Mouse (Mus musculus) adrenal gland, adult 18-20 months (tissue): ENCODE measurements around the gene Vmn1r66. TPM values are rescaled to one million over a fixed set of nuclear protein-coding genes. Genes with fewer than 3 reads are reported as not detected.
"Not testable (repeated sequence)": the region's sequence is repeated elsewhere in the genome, so short reads cannot be mapped to it uniquely, and the experiment has no call there.

Source experiments
- DNase-seq, 2 experiments: peaks; one replicate each; pipeline ENCODE4 v3.0.0; 2021 to 2022; ENCODE audit warnings: low spot score in 2 of 2
- long read RNA-seq, 2 experiments: library from polyadenylated mRNA; stranded (forward); transcript quantifications; one replicate each; pipeline ENCODE4 v2.0.0; 2021
- total RNA-seq, 2 experiments: library from RNA; stranded (reverse); gene quantifications; 1 replicate in 1 of 2; 2 replicates in 1 of 2; pipeline ENCODE4 v1.2.3; 2021

Gene Vmn1r66
- not detected for total RNA-seq
- long read RNA-seq, experiment 1: 0 reads
- long read RNA-seq, experiment 2: 0 reads

DNA sequence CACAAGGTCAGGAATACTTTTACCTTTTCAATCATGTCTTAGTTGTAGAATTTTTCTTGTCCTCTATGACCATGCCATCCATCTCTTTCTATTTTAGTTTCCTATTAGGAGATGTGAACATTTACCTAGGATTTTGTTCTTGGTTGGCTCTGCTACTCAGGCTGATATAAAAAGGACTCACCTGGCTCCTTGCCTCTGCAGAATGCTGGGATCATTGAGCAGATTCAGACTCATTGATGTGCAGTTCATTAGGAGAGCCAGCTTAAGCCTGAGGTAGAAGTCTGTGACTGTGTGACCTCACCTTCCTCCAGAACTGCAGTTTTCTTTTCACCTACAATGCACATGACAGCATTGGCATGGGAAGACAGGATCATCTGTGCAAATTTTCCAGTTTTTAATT, at the start of gene Vmn1r66:
Vmn1r66 (minus strand) TSS at position 101 of the 400 bp plus-strand sequence.
- no peak for DNase-seq

GRCm38 (mm10) chr7:10325462-10325861, 47.7 kb upstream of the Vmn1r66 start:
- not testable (repeated sequence) for DNase-seq

GRCm38 (mm10) chr7:10252075-10252474, 25.7 kb downstream of the Vmn1r66 start:
- no peak for DNase-seq

DNA sequence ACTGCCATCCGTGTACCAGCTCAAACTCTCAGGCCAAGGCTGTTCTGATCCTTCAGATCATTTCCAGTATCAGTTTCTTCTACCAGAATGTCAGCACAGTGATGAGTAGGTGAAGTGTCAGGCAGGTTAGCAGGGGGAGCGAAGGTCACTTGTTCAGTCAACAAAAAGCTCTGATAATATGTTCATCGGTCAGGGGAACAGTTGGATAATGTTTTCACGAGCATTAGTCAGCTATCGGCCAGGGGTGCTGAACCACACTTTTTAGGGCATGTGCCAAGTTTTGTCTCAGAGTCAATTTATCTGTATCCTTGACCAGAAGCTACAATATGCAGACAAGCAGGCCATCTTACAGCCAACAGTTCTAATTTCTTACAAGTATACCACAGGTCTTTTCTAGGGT, 28.7 kb downstream of the Vmn1r66 start:
- no peak for DNase-seq

Other genes starting within 250 kb of the Vmn1r66 start
- not detected for gene Vmn2r50, start 224.7 kb downstream of the Vmn1r66 start, total RNA-seq
- gene Vmn2r51, start 172.3 kb downstream of the Vmn1r66 start, total RNA-seq: not detected
- not detected for gene Vmn2r52, start 101.4 kb downstream of the Vmn1r66 start, total RNA-seq
- not detected for gene Vmn1r67, start 165.3 kb upstream of the Vmn1r66 start, total RNA-seq
- 1 to 10 TPM; 2.2 to 2.4 TPM for gene Zik1, start 217.4 kb upstream of the Vmn1r66 start, total RNA-seq